Mouse (Mus musculus) kidney, adult 2 months (tissue): ENCODE results near the gene Cpb2. TPM values are rescaled to one million over a fixed set of nuclear protein-coding genes. Genes with fewer than 3 reads are reported as not detected.

Source experiments
- DNase-seq: peaks from one replicate; pipeline ENCODE4 v3.0.0; 2021
- H3K27ac ChIP-seq: fragments of 200-500 bp; 2 replicates; pipeline ENCODE4 v1.5.1; 2012; ENCODE audit warnings: low read depth, low read length, control low read depth, inconsistent platforms; ENCODE audit not compliant: insufficient read depth
- H3K27me3 ChIP-seq: fragments of 200-500 bp; replicated peaks from 2 replicates; pipeline ENCODE4 v1.6.1; 2012; ENCODE audit warnings: mild to moderate bottlenecking, moderate library complexity, low read length, inconsistent platforms; ENCODE audit not compliant: control insufficient read depth, insufficient read depth
- H3K36me3 ChIP-seq: fragments of 200-500 bp; 2 replicates; pipeline ENCODE4 v1.6.1; 2012; ENCODE audit warnings: mild to moderate bottlenecking, moderate library complexity, low read length, inconsistent platforms; ENCODE audit not compliant: control insufficient read depth, insufficient read depth
- H3K4me1 ChIP-seq: fragments of 200-500 bp; 2 replicates; pipeline ENCODE4 v1.6.1; 2011; ENCODE audit warnings: low read length; ENCODE audit not compliant: control insufficient read depth, insufficient read depth
- H3K4me3 ChIP-seq: fragments of 200-500 bp; 2 replicates; pipeline ENCODE4 v1.5.1; 2011; ENCODE audit warnings: mild to moderate bottlenecking, low read depth, low read length, control low read depth; ENCODE audit not compliant: insufficient read depth
- CTCF ChIP-seq: fragments of 200-500 bp; conservative IDR thresholded peaks from 2 replicates; pipeline ENCODE4 v1.5.1; 2011; ENCODE audit warnings: low read depth, mild to moderate bottlenecking, control low read depth, low read length, moderate library complexity, mixed read lengths; ENCODE audit not compliant: insufficient read depth, insufficient read length
- POLR2A ChIP-seq: fragments of 200-500 bp; IDR thresholded peaks from one replicate; pipeline ENCODE4 v1.6.1; 2011; ENCODE audit warnings: low read depth, low read length, control low read depth
- WGBS: fragments of 180-500 bp; shearing (Covaris S2); methylation state at CpG from one replicate; pipeline ENCODE4 v1.1.7; 2018; 5-methylcytosine and 5-hydroxymethylcytosine counted together
- polyA plus RNA-seq: library from polyadenylated mRNA; depleted of rRNA; stranded (reverse); fragments of >200 nt; gene quantifications from 2 replicates; pipeline ENCODE4 v1.2.3, GENCODE M21; 2012; rRNA removed

Cpb2 gene
- polyA plus RNA-seq: 2.0 and 2.6 TPM in 2 replicates

- H3K4me1 ChIP-seq: peaks cover 2% of the 10 kb centered on the region; the same call in 1 of the 2 replicates
- DNase-seq: peak; percentile 59
- H3K27ac ChIP-seq: no peak within 1 kb of the TSS
- no peak within 1 kb of the TSS for H3K4me3 ChIP-seq
- TF ChIP-seq POLR2A (no peak), CTCF (no peak)
- WGBS: 50% methylated on average over 5 of the region's 5 CpGs
- no peaks in the 10 kb centered on the region for H3K36me3 ChIP-seq
- H3K27me3 ChIP-seq: no peaks in the 10 kb centered on the region
Observed at GRCm38 (mm10) chr14:75242087-75242486, at the start of gene Cpb2. Gene Cpb2, plus strand, starts transcription at chr14:75242287.

GRCm38 (mm10) chr14:75192427-75192826 is 49.7 kb upstream of the Cpb2 start:
- no peak for TF ChIP-seq POLR2A
- TF ChIP-seq CTCF: no peak
- H3K27ac ChIP-seq: no peak overlapping the region
- 47% methylated on average over 10 of the region's 10 CpGs for WGBS
- H3K4me1 ChIP-seq: no peaks in the 10 kb centered on the region
- H3K36me3 ChIP-seq: no peaks in the 10 kb centered on the region
- no peak for DNase-seq
- H3K27me3 ChIP-seq: no peaks in the 10 kb centered on the region
- H3K4me3 ChIP-seq: no peak overlapping the region

- no peaks in the 10 kb centered on the region for H3K36me3 ChIP-seq
- TF ChIP-seq CTCF (no peak), POLR2A (no peak)
- H3K27ac ChIP-seq: no peak overlapping the region
- DNase-seq: no peak
- no peak overlapping the region for H3K4me3 ChIP-seq
- no peaks in the 10 kb centered on the region for H3K27me3 ChIP-seq
- WGBS: 51% methylated on average over 10 of the region's 10 CpGs
- H3K4me1 ChIP-seq: no peaks in the 10 kb centered on the region
Observed at GRCm38 (mm10) chr14:75192858-75193257, 49.2 kb upstream of the Cpb2 start.

- Histone ChIP-seq H3K27me3 (no peaks in the 10 kb centered on the region), H3K36me3 (no peaks in the 10 kb centered on the region), H3K4me3 (no peak overlapping the region), H3K27ac (no peak overlapping the region), H3K4me1 (no peaks in the 10 kb centered on the region)
- TF ChIP-seq CTCF (no peak), POLR2A (no peak)
- DNase-seq: no peak
- WGBS: 89% methylated on average over 5 of the region's 5 CpGs
Observed at GRCm38 (mm10) chr14:75195530-75195929, 46.6 kb upstream of the Cpb2 start.

GRCm38 (mm10) chr14:75197027-75197426 is 45.1 kb upstream of the Cpb2 start:
- TF ChIP-seq CTCF: peak; percentile 70
- TF ChIP-seq POLR2A: no peak
- WGBS: 38% methylated on average over 5 of the region's 5 CpGs
- Histone ChIP-seq H3K36me3 (no peaks in the 10 kb centered on the region), H3K27me3 (no peaks in the 10 kb centered on the region), H3K4me3 (no peak overlapping the region), H3K4me1 (no peaks in the 10 kb centered on the region), H3K27ac (no peak overlapping the region)
- peak; percentile 45 for DNase-seq

- no peaks in the 10 kb centered on the region for H3K27me3 ChIP-seq
- H3K4me3 ChIP-seq: no peak overlapping the region
- H3K4me1 ChIP-seq: no peaks in the 10 kb centered on the region
- DNase-seq: no peak
- WGBS: 54% methylated on average over 7 of the region's 7 CpGs
- TF ChIP-seq CTCF (no peak), POLR2A (no peak)
- no peak overlapping the region for H3K27ac ChIP-seq
- H3K36me3 ChIP-seq: no peaks in the 10 kb centered on the region
Observed at GRCm38 (mm10) chr14:75197660-75198059, 44.4 kb upstream of the Cpb2 start.

DNA sequence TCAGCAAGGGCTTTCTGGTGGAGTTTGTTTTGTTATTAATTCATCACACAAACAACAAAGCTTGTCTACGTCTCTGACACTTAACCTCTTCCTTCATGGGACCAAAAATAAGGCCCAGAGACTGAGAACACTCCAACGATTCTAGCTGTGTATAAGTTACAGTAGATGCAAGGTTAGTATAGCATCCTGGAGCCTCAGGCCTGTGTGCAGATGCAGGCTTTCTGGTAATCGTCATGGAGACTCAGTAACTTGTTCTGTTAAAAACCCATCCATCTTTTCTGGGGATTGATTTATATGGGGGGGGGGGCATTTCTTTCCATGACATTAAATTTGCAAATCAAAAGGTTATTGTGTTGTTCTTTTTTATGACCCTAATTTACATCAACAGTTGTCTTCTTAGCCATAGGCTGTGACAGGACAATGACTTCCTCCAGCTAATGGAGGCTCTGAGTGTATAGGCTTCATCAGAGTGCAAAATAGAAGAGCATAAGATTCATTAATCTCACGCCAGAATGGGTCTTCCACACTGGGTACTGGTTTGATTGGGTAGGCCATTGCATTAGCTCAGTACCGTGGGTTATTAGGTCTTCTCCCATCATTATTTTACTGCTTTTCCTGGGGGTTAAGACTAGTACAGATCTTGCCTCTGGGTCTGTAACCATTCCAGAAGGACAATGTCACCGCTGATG is 36.6 kb upstream of the Cpb2 start:
- Histone ChIP-seq H3K27me3 (no peaks in the 10 kb centered on the region), H3K4me1 (no peaks in the 10 kb centered on the region), H3K27ac (no peak overlapping the region), H3K36me3 (no peaks in the 10 kb centered on the region), H3K4me3 (no peak overlapping the region)
- no peak for DNase-seq
- 70% methylated on average over 6 of the region's 6 CpGs for WGBS
- TF ChIP-seq POLR2A (no peak), CTCF (no peak)
